Mouse (Mus musculus) stomach, postnatal 0 days (tissue): ENCODE data around the gene Zfyve26.

Experiments used
- CTCF ChIP-seq: IDR thresholded peaks from 2 replicates; pipeline ENCODE4 v1.5.1; 2016; ENCODE audit warnings: antibody characterized with exemption, low read depth, mild to moderate bottlenecking, moderate library complexity
- EP300 ChIP-seq: optimal IDR thresholded peaks from 2 replicates; pipeline ENCODE3; 2016; ENCODE audit warnings: antibody characterized with exemption

- TF ChIP-seq CTCF (no peak), EP300 (no peak)
Observed at GRCm38 (mm10) chr12:79330571-79330970, 34.5 kb upstream of the Zfyve26 start.
